ENCODE assay signal across 9 mouse cellular contexts in the genomic region with DNA sequence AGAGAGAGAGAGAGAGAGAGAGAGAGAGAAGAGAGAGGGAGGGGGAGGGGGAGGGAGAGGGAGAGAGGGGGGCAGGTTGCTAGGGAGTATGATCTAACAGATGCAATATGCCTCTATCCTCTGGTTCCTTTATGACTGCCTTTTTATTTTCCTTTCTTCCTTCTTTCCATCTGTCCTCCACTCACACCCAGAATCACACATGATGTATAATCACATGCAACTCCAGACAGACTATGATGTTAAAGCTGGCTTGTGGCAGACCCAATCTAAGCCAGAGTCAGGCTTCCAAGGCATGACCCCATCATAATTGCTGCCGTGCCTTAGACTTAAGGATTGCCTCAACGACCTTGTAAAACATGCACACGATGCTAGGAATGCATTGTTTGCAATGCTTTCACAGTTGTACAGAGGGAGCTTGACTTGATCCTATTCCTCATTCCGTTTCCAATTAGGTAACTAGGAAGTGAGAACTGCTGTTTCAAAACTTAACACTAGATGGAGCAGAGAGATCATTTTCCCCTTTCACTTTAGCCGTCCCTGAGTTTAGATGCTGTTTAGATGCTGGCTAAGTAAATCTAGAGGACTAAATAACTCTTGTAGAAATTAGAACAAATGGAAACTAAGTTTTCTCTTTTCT. TPM values are rescaled to one million over a fixed set of nuclear protein-coding genes. Genes with fewer than 3 reads are reported as not detected.
DNase-seq lines count a peak whose midpoint lies in the region; ATAC-seq and TF ChIP-seq lines count a peak whose summit lies in the region.
"Had no signal": no experiment of that assay in that cellular context is flagged by ENCODE, and none has a peak within 500 bp of the region (broad histone marks: within the 10 kb centered on the region; RNA-seq: fewer than 3 reads in every experiment).

No protein-coding gene starts in this region.

- no peak overlapping the region for H3K27ac ChIP-seq in liver, adult 2 months (replicated peaks; ENCODE audit: insufficient read depth, low read depth, low read length)
- no peak overlapping the region for H3K27ac ChIP-seq in liver, embryonic 11.5 days (ENCODE audit: low read depth, low read length)
- H3K27ac ChIP-seq: heart, embryonic 15.5 days had no signal

- no peak overlapping the region for H3K4me3 ChIP-seq in liver, adult 2 months (ENCODE audit: insufficient read depth, low read depth, low read length)
- no peak overlapping the region for H3K4me3 ChIP-seq in liver, embryonic 11.5 days (ENCODE audit: low read depth, low read length)
- peak overlapping the region; percentile 76 for H3K4me3 ChIP-seq in megakaryocyte, embryonic 14.5 days (replicated peaks)
- H3K4me3 ChIP-seq: heart, embryonic 15.5 days had no signal

- no peaks in the 10 kb centered on the region for H3K36me3 ChIP-seq in liver, adult 2 months (ENCODE audit: control insufficient read depth, insufficient read depth, low read length)
- H3K36me3 ChIP-seq in liver, embryonic 11.5 days (ENCODE audit: control insufficient read depth, insufficient read depth, low read length) = no peaks in the 10 kb centered on the region
- H3K36me3 ChIP-seq in megakaryocyte, embryonic 14.5 days (replicated peaks; ENCODE audit: low read length) = no peaks in the 10 kb centered on the region
- H3K36me3 ChIP-seq: heart, embryonic 15.5 days had no signal

- TF ChIP-seq POLR2A in liver, adult 2 months (IDR thresholded peaks at IDR 0.05; ENCODE audit: extremely low read depth, insufficient read depth, low read length) = no peak

- H3K4me2 ChIP-seq in liver, embryonic 11.5 days = no peak overlapping the region
- H3K4me2 ChIP-seq: heart, embryonic 15.5 days had no signal

- ATAC-seq in liver, embryonic 11.5 days (replicated peaks; ENCODE audit: low FRiP score) = no peak

- H3K9ac ChIP-seq in liver, adult 2 months (ENCODE audit: low read depth, low read length) = no peak overlapping the region
- H3K9ac ChIP-seq in liver, embryonic 11.5 days (ENCODE audit: low read depth, low read length) = no peak overlapping the region
- H3K9ac ChIP-seq: heart, embryonic 15.5 days had no signal

- DNase-seq in cerebellum, postnatal 10 days = peak; percentile 10 to 73
- no peak for DNase-seq in cerebellum, adult 18-20 months
- peak; percentile 33 for DNase-seq in liver, adult 2 months (ENCODE audit: extremely low read depth, low read depth, low spot score)
- DNase-seq in liver, embryonic 11.5 days (ENCODE audit: low spot score) = no peak
- DNase-seq in fibroblast of lung, adult 2 months (ENCODE audit: low read depth) = peak; percentile 65
- DNase-seq in spleen, postnatal 10 days (ENCODE audit: low spot score in 2 of 2) = no peak
- DNase-seq in adrenal gland, adult 18-20 months (ENCODE audit: low spot score in 2 of 2) = no peak

- H3K4me1 ChIP-seq in liver, adult 2 months (ENCODE audit: control insufficient read depth, insufficient read depth, low read length) = peaks cover 1% of the 10 kb centered on the region; the same call in 1 of the 2 replicates
- H3K4me1 ChIP-seq in liver, embryonic 11.5 days (replicated peaks; ENCODE audit: control insufficient read depth, insufficient read depth, low read length) = no peaks in the 10 kb centered on the region
- H3K4me1 ChIP-seq in megakaryocyte, embryonic 14.5 days = peaks cover 9% of the 10 kb centered on the region; the same call in 1 of the 2 replicates

- H3K9me3 ChIP-seq in liver, embryonic 11.5 days (ENCODE audit: control insufficient read depth, low read length) = 0 out of 2 replicates have a peak, but pooled peaks cover 2% of the 10 kb centered on the region
- peaks cover 5% of the 10 kb centered on the region; the same call in 1 of the 2 replicates for H3K9me3 ChIP-seq in megakaryocyte, embryonic 14.5 days
- H3K9me3 ChIP-seq: heart, embryonic 15.5 days had no signal

- no peaks in the 10 kb centered on the region for H3K79me2 ChIP-seq in liver, adult 2 months (ENCODE audit: control insufficient read depth, insufficient read depth, low read length)

- 6% methylated on average over 5 of the region's 5 CpGs for WGBS in liver, adult 2 months
- WGBS in liver, embryonic 11.5 days = 14% methylated on average over 5 of the region's 5 CpGs

- no peaks in the 10 kb centered on the region for H3K27me3 ChIP-seq in liver, adult 2 months (ENCODE audit: control insufficient read depth, insufficient read depth, low read length)
- no peaks in the 10 kb centered on the region for H3K27me3 ChIP-seq in liver, embryonic 11.5 days (replicated peaks; ENCODE audit: control insufficient read depth, insufficient read depth, low read length)
- no peaks in the 10 kb centered on the region for H3K27me3 ChIP-seq in megakaryocyte, embryonic 14.5 days (replicated peaks)
- H3K27me3 ChIP-seq: heart, embryonic 15.5 days had no signal

- TF ChIP-seq CTCF in liver, adult 2 months (IDR thresholded peaks at IDR 0.05; ENCODE audit: low read depth, low read length) = peak; percentile 67

RNA-seq across cellular contexts. Expression of a gene that starts 28.1 kb away (rescaled TPM):
- total RNA-seq in liver, adult 2 months (2014; rRNA removed) = 3.6 and 5.3 TPM in 2 replicates
- polyA plus RNA-seq in liver, adult 2 months (2012; rRNA removed) = 1.2 and 2.6 TPM in 2 replicates
- polyA plus RNA-seq in liver, embryonic 11.5 days (2014; fragmentation: Nextera tagmentation; extraction: Ambion mirVana) = 0.71 and 1.0 TPM in 2 replicates
- not detected in 2 replicates for polyA plus RNA-seq in megakaryocyte, embryonic 14.5 days (2012; ENCODE audit: insufficient read depth, low replicate concordance)
- 1 to 10 TPM; 3.6 to 5.3 TPM for total RNA-seq in adrenal gland, adult 18-20 months (2021)

RNA-seq across cellular contexts. Expression of a gene that starts 56.9 kb away (rescaled TPM):
- total RNA-seq in liver, adult 2 months (2014; rRNA removed) = 8.3 and 8.7 TPM in 2 replicates
- 10.7 and 11.1 TPM in 2 replicates for polyA plus RNA-seq in liver, adult 2 months (2012; rRNA removed)
- 5.1 and 5.7 TPM in 2 replicates for polyA plus RNA-seq in liver, embryonic 11.5 days (2014; fragmentation: Nextera tagmentation; extraction: Ambion mirVana)
- polyA plus RNA-seq in megakaryocyte, embryonic 14.5 days (2012; ENCODE audit: insufficient read depth, low replicate concordance) = not detected in 2 replicates
- 10 to 100 TPM in 1 of 2 experiments, 1 to 10 TPM in 1; 9.8 to 12.0 TPM for total RNA-seq in adrenal gland, adult 18-20 months (2021)

Comparison
In these comparisons a context has a peak if more than half of its experiments do, and no peak if none do; other contexts are left out.
1. DNase-seq: peak in cerebellum, postnatal 10 days (2 of 2), liver, adult 2 months (single experiment) and fibroblast of lung, adult 2 months (single experiment); none in cerebellum, adult 18-20 months (0 of 2), liver, embryonic 11.5 days (single experiment), spleen, postnatal 10 days (0 of 2) and adrenal gland, adult 18-20 months (0 of 2).